Comparison of ENCODE assay signal across 25 mouse cellular contexts in the genomic region with DNA sequence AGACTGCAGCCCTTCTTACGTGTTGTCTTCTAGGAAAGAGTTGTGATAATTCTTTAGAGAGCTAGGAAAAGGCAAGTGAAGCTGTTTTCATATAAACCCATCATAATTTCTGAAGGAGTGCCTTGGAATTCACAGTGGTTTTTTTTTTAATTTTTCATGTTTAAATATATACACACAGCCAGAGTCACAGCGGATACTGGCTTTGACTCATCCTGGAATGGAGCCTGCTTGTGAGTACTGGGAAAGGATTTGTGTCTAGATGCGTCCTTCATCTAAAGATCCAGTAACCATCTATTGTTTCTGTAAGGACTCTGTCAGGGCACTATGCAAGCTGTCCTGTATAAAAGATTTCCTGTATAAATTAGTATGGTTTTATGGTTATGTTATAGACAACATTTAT. TPM values are rescaled to one million over a fixed set of nuclear protein-coding genes. Genes with fewer than 3 reads are reported as not detected.
"Had no signal": no experiment of that assay in that cellular context is flagged by ENCODE, and none has a peak within 500 bp of the region (broad histone marks: within the 10 kb centered on the region; RNA-seq: fewer than 3 reads in every experiment).

No protein-coding gene starts in this region.

- DNase-seq: kidney, adult 2 months; kidney, postnatal 14 days; kidney, postnatal 4 days; layer of hippocampus, adult 9-11 months; liver, postnatal 0 days; lung, postnatal 10 days; lung, postnatal 4 days; midbrain, embryonic 14.5 days; retina, postnatal 1 day; right cerebral cortex, postnatal 14 days; right cerebral cortex, postnatal 4 days; thymus, postnatal 25 days had no signal

- H3K4me1 ChIP-seq: limb, embryonic 12.5 days; limb, embryonic 15.5 days; lung, embryonic 15.5 days; neural tube, embryonic 13.5 days had no signal

- H3K36me3 ChIP-seq: limb, embryonic 12.5 days; limb, embryonic 15.5 days; lung, embryonic 15.5 days; neural tube, embryonic 13.5 days had no signal

- ATAC-seq: intestine, postnatal 0 days; liver, postnatal 0 days had no signal

- H3K9ac ChIP-seq: limb, embryonic 12.5 days; limb, embryonic 15.5 days; liver, embryonic 14.5 days; liver, postnatal 0 days; lung, embryonic 15.5 days; neural tube, embryonic 13.5 days had no signal

- H3K4me3 ChIP-seq: left cerebral cortex, adult 2 months; limb, embryonic 12.5 days; limb, embryonic 15.5 days; lung, embryonic 15.5 days; neural tube, embryonic 13.5 days had no signal

- H3K4me2 ChIP-seq: limb, embryonic 12.5 days; limb, embryonic 15.5 days; liver, embryonic 11.5 days; lung, embryonic 15.5 days; midbrain, embryonic 11.5 days; neural tube, embryonic 13.5 days had no signal

- H3K9me3 ChIP-seq: limb, embryonic 12.5 days; limb, embryonic 15.5 days; lung, embryonic 15.5 days; neural tube, embryonic 13.5 days had no signal

- H3K27ac ChIP-seq: left cerebral cortex, adult 2 months; limb, embryonic 12.5 days; limb, embryonic 15.5 days; liver, embryonic 14.5 days; lung, embryonic 15.5 days; neural tube, embryonic 13.5 days; stomach, postnatal 0 days had no signal

- H3K27me3 ChIP-seq: limb, embryonic 12.5 days; limb, embryonic 15.5 days; lung, embryonic 15.5 days; neural tube, embryonic 13.5 days had no signal

RNA-seq across cellular contexts. Expression of a gene that starts 52.1 kb away (rescaled TPM):
- total RNA-seq: layer of hippocampus, adult 18-20 months; left cerebral cortex, postnatal 10 days had no signal
- polyA plus RNA-seq: kidney, embryonic 14.5 days; limb, embryonic 12.5 days; midbrain, embryonic 11.5 days had no signal
